Mouse (Mus musculus): ENCODE measurements at regions not wholly inside any gene's neighbourhood (a gene's known extent, or its start where the extent isn't known, plus 50 kb on each side); places are given as distances from the start of the nearest gene placed in this dataset.

- Histone ChIP-seq H3K4me3 (ENCODE audit: insufficient read depth, low read depth, low read length) (no peak overlapping the region), H3K27me3 (ENCODE audit: control insufficient read depth, insufficient read depth, low read length) (no peaks in the 10 kb centered on the region), H3K79me2 (ENCODE audit: control insufficient read depth, insufficient read depth, low read length) (no peaks in the 10 kb centered on the region), H3K36me3 (ENCODE audit: control insufficient read depth, insufficient read depth, low read length) (no peaks in the 10 kb centered on the region), H3K27ac (replicated peaks; ENCODE audit: insufficient read depth, low read depth, low read length) (no peak overlapping the region), H3K4me1 (ENCODE audit: control insufficient read depth, insufficient read depth, low read length) (no peaks in the 10 kb centered on the region), H3K9ac (ENCODE audit: low read depth, low read length) (no peak overlapping the region)
- TF ChIP-seq POLR2A (IDR thresholded peaks at IDR 0.05; ENCODE audit: extremely low read depth, insufficient read depth, low read length) (no peak), CTCF (IDR thresholded peaks at IDR 0.05; ENCODE audit: low read depth, low read length) (no peak)
- no peak for DNase-seq (ENCODE audit: extremely low read depth, low read depth, low spot score)
- WGBS = 76% methylated on average over 1 of the region's 1 CpGs
Observed at GRCm38 (mm10) chr3:66486184-66486583, 189.5 kb upstream of the Veph1 start.

GRCm38 (mm10) chr3:66480718-66481117 is 184.1 kb upstream of the Veph1 start:
- no peak for TF ChIP-seq CTCF (IDR thresholded peaks at IDR 0.05; ENCODE audit: low read depth, low read length)
- TF ChIP-seq POLR2A (IDR thresholded peaks at IDR 0.05; ENCODE audit: extremely low read depth, insufficient read depth, low read length) = no peak
- no peak for DNase-seq (ENCODE audit: extremely low read depth, low read depth, low spot score)
- no peaks in the 10 kb centered on the region for H3K79me2 ChIP-seq (ENCODE audit: control insufficient read depth, insufficient read depth, low read length)
- H3K27ac ChIP-seq (replicated peaks; ENCODE audit: insufficient read depth, low read depth, low read length) = no peak overlapping the region
- 66% methylated on average over 6 of the region's 6 CpGs for WGBS
- H3K9ac ChIP-seq (ENCODE audit: low read depth, low read length) = no peak overlapping the region
- no peaks in the 10 kb centered on the region for H3K27me3 ChIP-seq (ENCODE audit: control insufficient read depth, insufficient read depth, low read length)
- no peak overlapping the region for H3K4me3 ChIP-seq (ENCODE audit: insufficient read depth, low read depth, low read length)
- no peaks in the 10 kb centered on the region for H3K4me1 ChIP-seq (ENCODE audit: control insufficient read depth, insufficient read depth, low read length)
- H3K36me3 ChIP-seq (ENCODE audit: control insufficient read depth, insufficient read depth, low read length) = no peaks in the 10 kb centered on the region

- DNase-seq (ENCODE audit: extremely low read depth, low read depth, low spot score) = no peak
- Histone ChIP-seq H3K27me3 (ENCODE audit: control insufficient read depth, insufficient read depth, low read length) (no peaks in the 10 kb centered on the region), H3K4me1 (ENCODE audit: control insufficient read depth, insufficient read depth, low read length) (no peaks in the 10 kb centered on the region), H3K4me3 (ENCODE audit: insufficient read depth, low read depth, low read length) (no peak overlapping the region), H3K27ac (replicated peaks; ENCODE audit: insufficient read depth, low read depth, low read length) (no peak overlapping the region), H3K79me2 (ENCODE audit: control insufficient read depth, insufficient read depth, low read length) (no peaks in the 10 kb centered on the region), H3K9ac (ENCODE audit: low read depth, low read length) (no peak overlapping the region), H3K36me3 (ENCODE audit: control insufficient read depth, insufficient read depth, low read length) (no peaks in the 10 kb centered on the region)
- WGBS = 73% methylated on average over 4 of the region's 4 CpGs
- TF ChIP-seq CTCF (IDR thresholded peaks at IDR 0.05; ENCODE audit: low read depth, low read length) = no peak
- TF ChIP-seq POLR2A (IDR thresholded peaks at IDR 0.05; ENCODE audit: extremely low read depth, insufficient read depth, low read length) = no peak
Observed at GRCm38 (mm10) chr3:66479266-66479665, 182.6 kb upstream of the Veph1 start.

- TF ChIP-seq CTCF (IDR thresholded peaks at IDR 0.05; ENCODE audit: low read depth, low read length) (no peak), POLR2A (IDR thresholded peaks at IDR 0.05; ENCODE audit: extremely low read depth, insufficient read depth, low read length) (no peak)
- Histone ChIP-seq H3K4me3 (ENCODE audit: insufficient read depth, low read depth, low read length) (no peak overlapping the region), H3K9ac (ENCODE audit: low read depth, low read length) (no peak overlapping the region), H3K79me2 (ENCODE audit: control insufficient read depth, insufficient read depth, low read length) (no peaks in the 10 kb centered on the region), H3K27me3 (ENCODE audit: control insufficient read depth, insufficient read depth, low read length) (no peaks in the 10 kb centered on the region), H3K4me1 (ENCODE audit: control insufficient read depth, insufficient read depth, low read length) (no peaks in the 10 kb centered on the region), H3K36me3 (ENCODE audit: control insufficient read depth, insufficient read depth, low read length) (no peaks in the 10 kb centered on the region), H3K27ac (replicated peaks; ENCODE audit: insufficient read depth, low read depth, low read length) (no peak overlapping the region)
- no peak for DNase-seq (ENCODE audit: extremely low read depth, low read depth, low spot score)
- WGBS = 81% methylated on average over 5 of the region's 5 CpGs
Observed at GRCm38 (mm10) chr3:66466321-66466720, 169.7 kb upstream of the Veph1 start.

- H3K4me1 ChIP-seq (ENCODE audit: control insufficient read depth, insufficient read depth, low read length) = no peaks in the 10 kb centered on the region
- no peak for DNase-seq (ENCODE audit: extremely low read depth, low read depth, low spot score)
- H3K36me3 ChIP-seq (ENCODE audit: control insufficient read depth, insufficient read depth, low read length) = no peaks in the 10 kb centered on the region
- WGBS = 73% methylated on average over 1 of the region's 1 CpGs
- no peaks in the 10 kb centered on the region for H3K79me2 ChIP-seq (ENCODE audit: control insufficient read depth, insufficient read depth, low read length)
- no peak overlapping the region for H3K27ac ChIP-seq (replicated peaks; ENCODE audit: insufficient read depth, low read depth, low read length)
- TF ChIP-seq CTCF (IDR thresholded peaks at IDR 0.05; ENCODE audit: low read depth, low read length) (no peak), POLR2A (IDR thresholded peaks at IDR 0.05; ENCODE audit: extremely low read depth, insufficient read depth, low read length) (no peak)
- H3K27me3 ChIP-seq (ENCODE audit: control insufficient read depth, insufficient read depth, low read length) = no peaks in the 10 kb centered on the region
- H3K9ac ChIP-seq (ENCODE audit: low read depth, low read length) = no peak overlapping the region
- H3K4me3 ChIP-seq (ENCODE audit: insufficient read depth, low read depth, low read length) = no peak overlapping the region
Observed at GRCm38 (mm10) chr3:66465371-66465770, 168.7 kb upstream of the Veph1 start.

- H3K36me3 ChIP-seq (ENCODE audit: control insufficient read depth, insufficient read depth, low read length) = no peaks in the 10 kb centered on the region
- H3K4me3 ChIP-seq (ENCODE audit: insufficient read depth, low read depth, low read length) = no peak overlapping the region
- H3K27me3 ChIP-seq (ENCODE audit: control insufficient read depth, insufficient read depth, low read length) = no peaks in the 10 kb centered on the region
- no peaks in the 10 kb centered on the region for H3K4me1 ChIP-seq (ENCODE audit: control insufficient read depth, insufficient read depth, low read length)
- H3K79me2 ChIP-seq (ENCODE audit: control insufficient read depth, insufficient read depth, low read length) = no peaks in the 10 kb centered on the region
- 81% methylated on average over 1 of the region's 1 CpGs for WGBS
- H3K9ac ChIP-seq (ENCODE audit: low read depth, low read length) = no peak overlapping the region
- TF ChIP-seq POLR2A (IDR thresholded peaks at IDR 0.05; ENCODE audit: extremely low read depth, insufficient read depth, low read length) (no peak), CTCF (IDR thresholded peaks at IDR 0.05; ENCODE audit: low read depth, low read length) (no peak)
- no peak for DNase-seq (ENCODE audit: extremely low read depth, low read depth, low spot score)
- H3K27ac ChIP-seq (replicated peaks; ENCODE audit: insufficient read depth, low read depth, low read length) = no peak overlapping the region
Observed at GRCm38 (mm10) chr3:66462341-66462740, 165.7 kb upstream of the Veph1 start.
